Mouse (Mus musculus): ENCODE data around the gene Xrcc5.

- TF ChIP-seq CTCF (IDR thresholded peaks at IDR 0.05; ENCODE audit: borderline replicate concordance, control insufficient read depth, extremely low read depth, insufficient read depth, low read length, poor library complexity) (no peak), POLR2A (IDR thresholded peaks at IDR 0.05; ENCODE audit: control insufficient read depth, extremely low read depth, insufficient read depth, low read length, poor library complexity) (no peak)
Observed at GRCm38 (mm10) chr1:72399720-72400401, 92.6 kb downstream of the Xrcc5 start.

Measured in thymus, adult 2 months (tissue).